Mouse (Mus musculus): ENCODE data around the gene Iqcf6. TPM values are rescaled to one million over a fixed set of nuclear protein-coding genes. Genes with fewer than 3 reads are reported as not detected.

Gene Iqcf6
- polyA plus RNA-seq, 2 experiments = not detected

DNA sequence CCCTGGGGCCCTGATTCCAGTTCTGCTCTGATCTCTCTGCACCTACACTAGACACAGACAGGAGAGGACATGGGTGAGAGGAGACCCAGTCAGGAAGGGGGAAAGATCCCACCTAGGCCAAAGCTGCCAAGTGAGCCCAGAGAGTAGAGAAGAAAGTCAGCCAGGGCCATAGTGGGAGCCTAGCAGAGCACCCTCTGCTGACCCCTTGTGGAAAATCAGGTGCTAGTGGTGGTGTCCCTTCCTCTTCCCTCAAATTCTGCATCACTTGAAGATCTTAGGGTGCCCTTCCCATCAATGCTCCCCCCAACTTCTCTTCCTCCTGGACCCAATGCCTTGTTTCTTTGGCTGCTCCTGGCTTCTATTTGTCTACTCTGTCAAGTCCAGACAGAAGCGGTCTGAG lies 26.3 kb downstream of the Iqcf6 start:
- no peaks in the 10 kb centered on the region for H3K36me3 ChIP-seq (replicated peaks; ENCODE audit: control insufficient read depth, insufficient read depth, low read depth)
- H3K4me1 ChIP-seq (replicated peaks; ENCODE audit: control insufficient read depth in 2 of 2, insufficient read depth in 2 of 2, low read length in 1 of 2) = no peaks in the 10 kb centered on the region
- H3K9ac ChIP-seq (replicated peaks) = no peak overlapping the region
- DNase-seq (ENCODE audit: low read depth in 3 of 3, low spot score in 3 of 3) (no peak), ATAC-seq (ENCODE audit: insufficient read depth) (no peak)
- no peak overlapping the region for H3K4me3 ChIP-seq (ENCODE audit: insufficient read depth in 1 of 2, low read depth in 2 of 2, low read length in 2 of 2)
- peaks cover 11% of the 10 kb centered on the region for H3K27me3 ChIP-seq (ENCODE audit: control insufficient read depth, insufficient read depth, low read length)
- TF ChIP-seq CTCF (IDR thresholded peaks at IDR 0.05; ENCODE audit: low read depth) = peak; percentile 47
- no peak for TF ChIP-seq EP300 (IDR thresholded peaks at IDR 0.05; ENCODE audit: low read depth)
- H3K27ac ChIP-seq = no peak overlapping the region
- 46% methylated on average over 1 of the region's 1 CpGs for WGBS (ENCODE audit: insufficient replicate concordance)
- H3K9me3 ChIP-seq (ENCODE audit: control insufficient read depth, low read length) = no peaks in the 10 kb centered on the region
- H3K4me2 ChIP-seq (ENCODE audit: low read depth) = no peak overlapping the region

DNA sequence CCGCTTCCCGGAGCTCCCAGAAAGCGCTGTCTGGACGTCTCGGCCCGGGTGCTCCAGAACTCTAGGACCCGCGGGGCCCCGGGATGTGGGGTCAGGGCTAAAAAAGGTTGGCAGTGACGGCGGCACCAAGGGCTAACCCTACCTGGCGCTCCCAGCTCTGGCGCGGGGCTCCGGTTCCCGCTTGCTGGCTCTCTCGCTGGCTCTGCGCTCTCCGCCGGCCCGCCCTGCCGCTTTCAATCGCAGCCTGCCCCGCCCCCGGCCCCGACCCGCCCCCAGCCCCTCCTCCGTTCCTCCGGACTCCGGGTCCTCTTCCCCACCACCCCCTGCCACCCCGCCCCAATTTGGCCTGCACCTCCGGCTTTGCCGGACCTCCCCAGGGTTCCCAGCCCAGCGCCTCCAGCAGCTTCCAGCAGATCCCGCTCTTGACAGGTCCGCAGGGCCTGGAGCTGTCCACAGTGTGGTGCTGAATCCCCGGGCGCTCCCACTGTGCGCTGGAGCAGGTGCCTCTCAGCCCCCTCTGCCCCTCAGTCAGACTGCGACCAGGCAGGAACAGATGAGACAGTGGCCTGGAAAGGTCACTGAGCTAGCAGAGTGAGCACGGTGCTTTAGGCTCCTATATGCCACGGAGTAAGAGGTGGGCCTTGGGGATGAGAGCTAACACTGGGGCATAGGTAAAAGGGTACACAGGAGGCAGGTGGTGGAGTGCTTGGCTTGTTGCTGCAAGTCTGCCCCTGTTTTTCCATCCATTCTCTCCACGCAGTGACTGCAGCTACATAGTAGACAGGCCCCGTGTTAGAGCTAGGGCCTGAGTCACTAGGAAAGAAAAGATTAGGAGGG lies 29.7 kb downstream of the Iqcf6 start, which contains the start of gene Grm2:
Grm2 (minus strand) TSS at position 199 of the 837 bp plus-strand sequence.
- H3K36me3 ChIP-seq (replicated peaks; ENCODE audit: control insufficient read depth, insufficient read depth, low read depth) = no peaks in the 10 kb centered on the region
- 3% methylated on average over 30 of the region's 44 CpGs for WGBS (ENCODE audit: insufficient replicate concordance)
- no peak within 1 kb of the TSS for H3K9ac ChIP-seq (replicated peaks)
- peak within 1 kb of the TSS; percentile 4 for H3K4me2 ChIP-seq (ENCODE audit: low read depth)
- H3K4me1 ChIP-seq (replicated peaks; ENCODE audit: control insufficient read depth in 2 of 2, insufficient read depth in 2 of 2, low read length in 1 of 2) = no peaks in the 10 kb centered on the region
- peaks cover 11% of the 10 kb centered on the region for H3K27me3 ChIP-seq (ENCODE audit: control insufficient read depth, insufficient read depth, low read length)
- no peaks in the 10 kb centered on the region for H3K9me3 ChIP-seq (ENCODE audit: control insufficient read depth, low read length)
- DNase-seq (ENCODE audit: low read depth in 3 of 3, low spot score in 3 of 3) (peak; percentile 5 to 22 (median 22)), ATAC-seq (ENCODE audit: insufficient read depth) (no peak)
- TF ChIP-seq EP300 (IDR thresholded peaks at IDR 0.05; ENCODE audit: low read depth) (no peak), CTCF (IDR thresholded peaks at IDR 0.05; ENCODE audit: low read depth) (no peak)
- H3K27ac ChIP-seq = no peak within 1 kb of the TSS
- no peak within 1 kb of the TSS for H3K4me3 ChIP-seq (ENCODE audit: insufficient read depth in 1 of 2, low read depth in 2 of 2, low read length in 2 of 2)

DNA sequence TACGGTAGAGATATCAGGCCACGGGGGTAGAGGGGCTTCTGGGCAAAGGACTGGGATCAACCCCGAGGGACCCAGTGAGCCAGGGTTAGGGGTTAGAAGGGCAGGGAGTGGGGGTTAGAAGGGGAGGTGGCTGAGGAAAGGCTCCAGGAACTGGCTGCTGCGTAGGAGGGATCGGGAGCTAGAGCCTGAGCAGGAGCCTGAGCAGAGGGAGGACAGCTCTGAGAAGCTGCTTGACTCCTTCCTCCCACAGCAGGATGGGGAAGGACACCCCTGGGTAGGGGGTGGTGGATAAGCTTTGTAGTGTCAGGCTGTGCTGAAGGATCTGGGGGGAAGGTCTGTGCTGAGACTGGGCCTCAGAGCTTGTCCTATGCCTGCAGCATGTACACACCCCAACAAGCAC lies 30.4 kb downstream of the Iqcf6 start:
- Histone ChIP-seq H3K9me3 (ENCODE audit: control insufficient read depth, low read length) (no peaks in the 10 kb centered on the region), H3K27me3 (ENCODE audit: control insufficient read depth, insufficient read depth, low read length) (peaks cover 11% of the 10 kb centered on the region), H3K4me2 (ENCODE audit: low read depth) (no peak overlapping the region), H3K4me3 (ENCODE audit: insufficient read depth in 1 of 2, low read depth in 2 of 2, low read length in 2 of 2) (no peak overlapping the region), H3K27ac (no peak overlapping the region), H3K36me3 (replicated peaks; ENCODE audit: control insufficient read depth, insufficient read depth, low read depth) (no peaks in the 10 kb centered on the region), H3K4me1 (replicated peaks; ENCODE audit: control insufficient read depth in 2 of 2, insufficient read depth in 2 of 2, low read length in 1 of 2) (no peaks in the 10 kb centered on the region), H3K9ac (replicated peaks) (no peak overlapping the region)
- no peak for TF ChIP-seq CTCF (IDR thresholded peaks at IDR 0.05; ENCODE audit: low read depth)
- TF ChIP-seq EP300 (IDR thresholded peaks at IDR 0.05; ENCODE audit: low read depth) = no peak
- DNase-seq (ENCODE audit: low read depth in 3 of 3, low spot score in 3 of 3) = no peak
- WGBS (ENCODE audit: insufficient replicate concordance) = 31% methylated on average over 5 of the region's 5 CpGs
- ATAC-seq (ENCODE audit: insufficient read depth) = no peak

DNA sequence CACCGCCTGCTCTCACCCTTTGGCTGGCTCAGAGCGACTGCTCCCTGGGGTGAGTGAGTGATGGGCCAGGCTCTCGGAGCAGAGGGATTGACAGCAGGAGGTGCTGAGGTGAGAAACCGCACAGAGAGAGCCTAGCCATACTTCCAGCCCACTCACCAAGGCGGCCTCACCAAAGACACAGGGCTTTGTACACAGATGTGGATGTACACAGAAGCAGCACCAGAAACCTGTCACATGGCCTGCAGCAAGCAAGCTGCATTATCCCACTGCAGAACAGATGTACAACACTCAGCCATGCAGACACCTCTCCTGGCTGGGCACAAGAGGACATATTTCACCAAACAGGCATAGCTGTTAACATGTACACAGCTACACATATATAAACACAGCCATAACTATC lies 31.2 kb downstream of the Iqcf6 start:
- Histone ChIP-seq H3K4me2 (ENCODE audit: low read depth) (no peak overlapping the region), H3K27ac (no peak overlapping the region), H3K4me3 (ENCODE audit: insufficient read depth in 1 of 2, low read depth in 2 of 2, low read length in 2 of 2) (no peak overlapping the region), H3K36me3 (replicated peaks; ENCODE audit: control insufficient read depth, insufficient read depth, low read depth) (no peaks in the 10 kb centered on the region), H3K27me3 (ENCODE audit: control insufficient read depth, insufficient read depth, low read length) (peaks cover 11% of the 10 kb centered on the region), H3K9ac (replicated peaks) (no peak overlapping the region), H3K4me1 (replicated peaks; ENCODE audit: control insufficient read depth in 2 of 2, insufficient read depth in 2 of 2, low read length in 1 of 2) (no peaks in the 10 kb centered on the region), H3K9me3 (ENCODE audit: control insufficient read depth, low read length) (no peaks in the 10 kb centered on the region)
- ATAC-seq (ENCODE audit: insufficient read depth) (no peak), DNase-seq (ENCODE audit: low read depth in 3 of 3, low spot score in 3 of 3) (no peak)
- WGBS (ENCODE audit: insufficient replicate concordance) = 36% methylated on average over 5 of the region's 5 CpGs
- TF ChIP-seq EP300 (IDR thresholded peaks at IDR 0.05; ENCODE audit: low read depth) (no peak), CTCF (IDR thresholded peaks at IDR 0.05; ENCODE audit: low read depth) (no peak)

DNA sequence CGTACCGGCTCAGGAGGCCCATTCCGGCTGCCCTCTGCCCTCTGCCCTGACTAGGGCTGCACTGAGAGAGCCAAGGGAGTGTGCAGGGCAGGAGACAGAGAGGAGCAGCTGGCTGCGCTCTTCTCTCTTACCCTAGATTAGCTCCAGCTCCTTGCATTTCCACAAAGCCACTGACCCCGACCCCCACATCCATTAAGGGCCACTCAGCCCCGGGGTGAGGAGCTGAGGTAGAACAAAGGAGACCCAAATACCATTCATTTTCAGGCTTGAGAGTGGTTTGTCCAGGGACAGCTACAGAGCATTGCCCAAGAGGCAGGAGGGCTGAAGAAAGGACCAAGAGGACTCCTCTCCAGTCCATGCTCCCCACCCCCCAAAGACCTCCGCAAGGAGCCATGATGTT lies 33.1 kb downstream of the Iqcf6 start:
- Histone ChIP-seq H3K4me1 (replicated peaks; ENCODE audit: control insufficient read depth in 2 of 2, insufficient read depth in 2 of 2, low read length in 1 of 2) (no peaks in the 10 kb centered on the region), H3K27ac (no peak overlapping the region), H3K4me3 (ENCODE audit: insufficient read depth in 1 of 2, low read depth in 2 of 2, low read length in 2 of 2) (no peak overlapping the region), H3K9me3 (ENCODE audit: control insufficient read depth, low read length) (no peaks in the 10 kb centered on the region), H3K36me3 (replicated peaks; ENCODE audit: control insufficient read depth, insufficient read depth, low read depth) (no peaks in the 10 kb centered on the region), H3K4me2 (ENCODE audit: low read depth) (no peak overlapping the region), H3K9ac (replicated peaks) (no peak overlapping the region), H3K27me3 (ENCODE audit: control insufficient read depth, insufficient read depth, low read length) (peaks cover 11% of the 10 kb centered on the region)
- ATAC-seq (ENCODE audit: insufficient read depth) (no peak), DNase-seq (ENCODE audit: low read depth in 3 of 3, low spot score in 3 of 3) (no peak)
- WGBS (ENCODE audit: insufficient replicate concordance) = 79% methylated on average over 7 of the region's 7 CpGs
- no peak for TF ChIP-seq EP300 (IDR thresholded peaks at IDR 0.05; ENCODE audit: low read depth)
- TF ChIP-seq CTCF (IDR thresholded peaks at IDR 0.05; ENCODE audit: low read depth) = no peak
